Mouse (Mus musculus): ENCODE data around the gene Tango2. TPM values are rescaled to one million over a fixed set of nuclear protein-coding genes. Genes with fewer than 3 reads are reported as not detected.

Gene Tango2
- 10 to 100 TPM; 18.7 to 18.8 TPM for total RNA-seq (2021)
- long read RNA-seq, experiment 1, transcript Tango2-201 (9 exons, 1,622 nt), result major isoform, 7 of 24 reads
- long read RNA-seq, experiment 1, partial matches to known transcripts, result 6 of 24 reads
- long read RNA-seq, experiment 1, other reads (novel, unspliced or antisense), result 11 of 24 reads
- long read RNA-seq, experiment 2, transcript Tango2-201 (9 exons, 1,622 nt), result major isoform, 13 of 39 reads
- long read RNA-seq, experiment 2, partial matches to known transcripts, result 12 of 39 reads
- long read RNA-seq, experiment 2, other reads (novel, unspliced or antisense), result 13 of 39 reads

DNA sequence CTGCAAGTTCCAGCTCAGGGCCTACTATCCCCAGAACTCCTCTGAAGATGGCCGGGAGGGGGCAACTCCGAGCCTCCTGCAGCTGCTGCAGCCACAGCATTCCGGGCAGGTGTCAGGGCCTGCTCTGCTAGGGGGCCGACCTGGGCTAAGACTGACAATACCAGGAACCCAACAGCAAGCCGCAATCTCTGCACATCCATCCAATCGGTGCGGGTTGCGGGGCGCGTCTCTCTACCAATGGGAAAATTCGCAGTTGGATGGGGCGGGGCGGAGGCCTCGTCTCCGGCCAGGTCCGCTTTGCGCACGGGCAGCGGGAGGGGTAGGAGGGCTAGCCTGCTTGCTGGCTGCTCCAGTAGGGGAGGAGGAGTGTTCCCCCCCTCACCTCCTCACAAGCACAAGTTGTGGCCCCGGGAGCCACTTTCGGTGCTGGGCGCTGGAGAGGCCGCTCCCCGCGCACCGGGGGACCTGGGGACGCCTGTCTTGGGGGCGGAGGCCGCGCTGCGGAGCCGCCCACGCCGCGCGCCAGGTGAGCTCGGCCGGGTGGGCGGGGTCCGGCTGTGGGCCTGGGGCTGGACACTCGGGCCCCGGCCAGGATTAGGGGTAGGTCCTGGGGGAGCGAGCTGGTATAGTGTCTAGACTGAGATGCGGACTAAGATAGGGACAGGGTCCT is at the start of gene Tango2, which contains the start of gene Arvcf:
Tango2 (minus strand) TSS at position 173 of the 670 bp plus-strand sequence.
Arvcf (plus strand) TSS at position 252 of the 670 bp plus-strand sequence.
- DNase-seq (ENCODE audit: low spot score in 2 of 2), result peak; percentile 80 to 89

GRCm38 (mm10) chr16:18396791-18397621 is 49.1 kb upstream of the Tango2 start:
- DNase-seq (ENCODE audit: low spot score in 2 of 2), result no peak

- peak in 1 of 2 experiments; percentile 52 for DNase-seq (ENCODE audit: low spot score in 2 of 2)
Measured at GRCm38 (mm10) chr16:18396201-18396600, 48.3 kb upstream of the Tango2 start.

- no peak for DNase-seq (ENCODE audit: low spot score in 2 of 2)
Measured at GRCm38 (mm10) chr16:18395620-18396036, 47.7 kb upstream of the Tango2 start.

DNA sequence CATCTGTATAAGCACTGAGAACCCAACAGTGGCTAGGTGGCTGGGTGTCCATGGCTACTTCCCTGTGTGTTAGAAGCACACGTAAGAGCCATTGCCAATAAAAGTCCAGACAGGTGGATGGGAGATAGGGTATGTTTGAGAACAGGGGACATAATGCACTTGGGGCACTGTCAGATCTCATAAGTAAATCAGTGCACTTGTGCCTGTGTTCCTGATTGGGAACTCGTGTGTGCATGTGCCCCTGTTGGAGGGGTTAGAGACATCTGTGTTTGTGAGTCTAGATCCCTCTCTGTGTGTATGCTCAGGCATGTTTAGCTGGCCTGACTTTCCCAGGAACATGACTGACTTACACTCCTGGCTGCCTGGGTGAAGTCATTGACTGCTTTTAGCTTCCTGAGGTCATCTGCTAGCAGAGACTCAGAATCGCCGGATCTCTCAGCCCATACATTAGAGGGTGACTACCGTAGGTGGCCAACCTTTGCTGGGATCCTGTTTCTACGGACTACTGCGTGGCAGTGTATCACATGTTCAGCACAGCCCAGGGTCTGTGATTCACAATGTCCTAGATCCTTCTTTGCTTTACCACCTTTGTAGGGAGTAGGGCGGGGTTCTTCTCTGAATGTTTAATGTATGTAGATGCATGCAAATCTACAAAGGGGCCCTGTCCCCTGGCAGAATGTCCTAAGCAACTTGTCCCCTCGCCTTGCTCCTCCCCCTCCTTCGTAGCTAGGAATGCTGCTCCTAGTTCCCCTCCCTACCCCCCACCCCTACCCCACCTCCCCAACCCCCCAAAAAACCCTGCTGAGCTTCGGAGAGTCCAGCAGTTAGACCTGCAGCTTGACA is 47.1 kb upstream of the Tango2 start:
- no peak for DNase-seq (ENCODE audit: low spot score in 2 of 2)

- no peak for DNase-seq (ENCODE audit: low spot score in 2 of 2)
Measured at GRCm38 (mm10) chr16:18394056-18394455, 46.2 kb upstream of the Tango2 start.

DNA sequence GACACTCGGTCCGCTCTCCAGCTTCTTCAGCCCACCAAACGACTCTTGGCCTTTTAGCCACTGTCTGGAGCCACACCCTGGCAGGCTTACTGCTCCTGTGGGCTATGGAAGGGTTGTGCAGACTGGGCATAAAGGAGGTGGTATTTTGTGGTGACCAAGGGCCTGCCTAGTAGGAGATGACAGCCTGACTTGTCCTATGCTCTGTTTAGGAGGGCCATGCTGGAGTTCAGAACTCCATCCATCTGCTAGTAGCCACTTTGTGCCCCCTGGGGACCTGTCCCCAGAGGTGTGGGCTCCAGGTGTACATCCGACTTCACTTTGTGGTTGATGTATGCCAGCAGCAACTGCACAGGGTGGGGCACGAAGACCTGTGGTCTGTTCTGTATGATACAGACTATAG is 45.7 kb upstream of the Tango2 start:
- DNase-seq (ENCODE audit: low spot score in 2 of 2), result no peak

- peak; percentile 79 to 85 for DNase-seq (ENCODE audit: low spot score in 2 of 2)
Measured at GRCm38 (mm10) chr16:18392469-18393426, 44.8 kb upstream of the Tango2 start.

- DNase-seq (ENCODE audit: low spot score in 2 of 2), result no peak
Measured at GRCm38 (mm10) chr16:18391728-18392127, 43.8 kb upstream of the Tango2 start.

GRCm38 (mm10) chr16:18391127-18391526 is 43.2 kb upstream of the Tango2 start:
- DNase-seq (ENCODE audit: low spot score in 2 of 2), result no peak

- DNase-seq (ENCODE audit: low spot score in 2 of 2), result no peak
Measured at GRCm38 (mm10) chr16:18390399-18390798, 42.5 kb upstream of the Tango2 start.

DNA sequence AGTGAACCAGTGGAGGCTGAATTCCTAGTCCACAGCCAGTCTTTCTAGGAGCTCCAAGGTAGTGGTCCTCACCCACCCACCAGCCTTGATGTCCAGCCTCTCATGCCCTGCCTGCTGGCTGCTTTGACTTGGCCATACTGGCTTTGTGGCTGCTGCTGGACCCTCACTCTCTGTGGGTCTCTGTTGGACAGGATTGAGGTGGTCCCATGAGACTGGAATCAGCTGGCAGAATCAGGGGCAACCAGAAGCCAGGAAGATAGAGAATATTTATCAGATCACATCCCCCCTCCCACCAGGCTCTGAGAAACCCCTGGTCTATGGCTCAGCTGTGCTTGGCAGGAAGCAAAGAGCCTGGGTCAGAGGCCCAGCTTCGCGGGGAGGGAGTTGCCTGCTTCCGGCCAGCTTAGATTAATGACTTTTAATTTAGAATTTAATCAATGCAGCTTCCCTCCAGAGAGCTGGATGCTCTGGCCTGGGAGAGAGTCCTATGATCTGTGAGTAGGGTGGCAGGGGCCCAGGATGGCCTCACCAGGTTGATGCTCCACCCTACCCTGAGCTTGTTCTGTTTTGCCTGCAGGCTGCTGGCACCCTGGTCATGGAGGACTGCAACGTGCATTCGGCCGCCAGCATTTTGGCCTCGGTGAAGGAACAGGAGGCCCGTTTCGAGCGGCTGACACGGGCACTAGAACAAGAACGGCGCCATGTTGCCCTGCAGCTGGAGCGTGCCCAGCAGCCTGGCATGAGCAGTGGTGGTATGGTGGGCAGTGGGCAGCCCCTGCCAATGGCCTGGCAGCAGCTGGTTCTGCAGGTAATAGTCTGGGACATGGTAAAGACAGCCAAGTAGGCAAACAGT is 40.9 kb upstream of the Tango2 start:
- DNase-seq (ENCODE audit: low spot score in 2 of 2), result peak in 1 of 2 experiments; percentile 22

GRCm38 (mm10) chr16:18387704-18388582 is 40.0 kb upstream of the Tango2 start:
- DNase-seq (ENCODE audit: low spot score in 2 of 2), result peak in 1 of 2 experiments; percentile 25

DNA sequence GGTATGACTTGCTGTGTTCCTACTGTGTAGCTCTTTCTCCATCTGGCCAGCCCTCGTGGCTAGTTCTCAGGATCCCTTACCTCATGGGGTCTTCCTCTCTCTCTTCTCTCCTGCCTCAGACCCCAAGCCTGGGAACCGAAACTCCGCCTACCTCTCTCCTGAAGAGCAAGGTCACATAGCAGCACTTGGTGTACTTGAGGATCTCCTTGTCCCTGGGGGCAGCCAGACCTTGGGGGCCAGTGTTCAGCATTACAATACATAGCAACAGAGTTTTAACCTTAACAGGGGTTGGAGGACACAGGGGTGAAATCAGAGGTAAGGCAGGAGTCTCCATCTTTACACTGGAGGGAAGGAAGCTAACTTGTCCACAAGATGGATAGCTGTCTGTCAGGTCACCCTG is 39.1 kb upstream of the Tango2 start:
- DNase-seq (ENCODE audit: low spot score in 2 of 2), result no peak

GRCm38 (mm10) chr16:18386451-18386850 is 38.5 kb upstream of the Tango2 start:
- peak in 1 of 2 experiments; percentile 39 for DNase-seq (ENCODE audit: low spot score in 2 of 2)

DNA sequence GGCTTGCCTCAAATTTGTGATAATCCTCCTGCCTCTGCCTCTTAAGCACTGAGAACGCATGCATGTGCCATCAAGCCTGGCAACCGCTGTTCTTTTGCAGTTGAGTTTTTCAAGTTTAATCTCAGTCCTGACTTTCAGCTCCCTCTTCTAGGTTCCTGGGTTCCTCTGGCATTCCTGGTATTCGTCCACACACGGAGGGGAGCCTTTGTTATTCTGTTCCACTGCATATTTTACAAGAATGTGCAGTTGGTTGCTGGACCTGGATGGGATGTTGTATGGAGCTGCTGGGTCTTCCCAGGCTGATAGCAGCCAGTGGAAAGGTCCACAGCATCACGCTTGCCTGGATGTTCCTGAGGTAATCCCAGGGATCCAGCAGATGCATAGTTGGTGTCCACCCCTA is 37.5 kb upstream of the Tango2 start:
- DNase-seq (ENCODE audit: low spot score in 2 of 2), result no peak

DNA sequence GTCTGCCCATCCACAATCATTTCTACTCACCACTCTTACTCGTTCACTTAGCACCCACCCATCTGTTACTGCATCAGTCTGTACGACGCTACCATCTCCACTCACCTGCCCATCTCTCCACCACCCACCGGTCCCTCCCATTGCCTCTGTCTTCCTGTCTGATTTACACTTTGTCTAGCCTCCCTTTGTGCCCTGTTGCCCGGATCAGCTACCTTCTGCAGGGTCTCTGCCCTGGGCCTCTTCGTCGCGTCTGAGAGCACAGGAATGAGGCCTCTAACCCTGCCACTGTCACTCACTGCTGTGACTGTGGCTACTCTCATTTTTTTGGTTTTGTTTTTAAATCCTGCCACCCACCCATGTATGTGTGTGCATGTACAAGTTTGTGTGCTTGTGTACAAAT is 36.8 kb upstream of the Tango2 start:
- no peak for DNase-seq (ENCODE audit: low spot score in 2 of 2)

DNA sequence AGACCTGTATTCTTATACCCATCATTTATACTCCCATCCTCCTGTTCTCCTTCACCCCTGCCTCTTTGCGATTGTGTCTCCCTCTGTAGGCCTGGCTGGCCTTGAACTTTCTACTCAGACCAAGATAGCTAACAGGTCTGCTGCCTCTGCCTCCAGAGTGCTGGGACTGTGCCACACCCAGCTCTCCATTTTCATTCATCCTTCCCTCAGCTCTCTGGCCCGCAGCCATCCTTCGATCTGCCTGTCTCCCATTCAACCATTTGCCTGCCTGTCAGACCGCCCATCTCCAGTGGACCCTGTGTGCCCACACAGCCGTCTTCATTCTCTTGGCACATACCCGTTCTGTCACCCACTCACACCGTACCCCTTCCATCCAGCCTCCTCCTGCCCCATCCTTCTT is 36.3 kb upstream of the Tango2 start:
- peak in 1 of 2 experiments; percentile 27 for DNase-seq (ENCODE audit: low spot score in 2 of 2)

All from gastrocnemius, postnatal 4 days (tissue).